Mouse (Mus musculus) hindbrain, embryonic 16.5 days (tissue): Measurements from ENCODE around the gene Col28a1. TPM values are rescaled to one million over a fixed set of nuclear protein-coding genes. Genes with fewer than 3 reads are reported as not detected.

ENCODE experiments used
- ATAC-seq: fragments of 200-750 bp; cut with Nextera tagmentation; 2 replicates; pipeline ENCODE4 v1.8.0; 2017; ENCODE audit warnings: moderate TSS enrichment, moderate library complexity
- H3K27ac ChIP-seq: fragments of 300-500 bp; sonication (generic); 2 replicates; pipeline ENCODE4 v1.5.1; 2014; ENCODE audit warnings: low read depth, mild to moderate bottlenecking, control low read depth, low read length, moderate library complexity
- H3K27me3 ChIP-seq: fragments of 300-500 bp; sonication (generic); replicated peaks from 2 replicates; pipeline ENCODE4 v1.6.1; 2014; ENCODE audit warnings: low read length; ENCODE audit not compliant: control insufficient read depth, insufficient read depth
- H3K36me3 ChIP-seq: fragments of 300-500 bp; sonication (generic); 2 replicates; pipeline ENCODE4 v1.6.1; 2014; ENCODE audit warnings: mild to moderate bottlenecking, low read length, moderate library complexity, mixed read lengths; ENCODE audit not compliant: control insufficient read depth, insufficient read depth
- H3K4me1 ChIP-seq: fragments of 300-500 bp; sonication (generic); 2 replicates; pipeline ENCODE4 v1.6.1; 2014; ENCODE audit warnings: low read depth, low read length; ENCODE audit not compliant: control insufficient read depth, insufficient read depth
- H3K4me2 ChIP-seq: fragments of 300-500 bp; sonication (generic); 2 replicates; pipeline ENCODE4 v1.6.1; 2014; ENCODE audit warnings: mild to moderate bottlenecking, low read length, control low read depth, moderate library complexity
- H3K4me3 ChIP-seq: fragments of 300-500 bp; sonication (generic); 2 replicates; pipeline ENCODE4 v1.5.1; 2014; ENCODE audit warnings: mild to moderate bottlenecking, low read length, control low read depth, moderate library complexity
- H3K9ac ChIP-seq: fragments of 300-500 bp; sonication (generic); 2 replicates; pipeline ENCODE4 v1.6.1; 2014; ENCODE audit warnings: low read depth, mild to moderate bottlenecking, control low read depth, low read length, moderate library complexity
- H3K9me3 ChIP-seq: fragments of 300-500 bp; sonication (generic); 2 replicates; pipeline ENCODE4 v1.6.1; 2014; ENCODE audit warnings: mild to moderate bottlenecking, low read length, moderate library complexity; ENCODE audit not compliant: control insufficient read depth
- WGBS: fragments of 180-500 bp; shearing (Covaris S2); extraction: QIAGEN DNeasy Blood & Tissue Kit; methylation state at CpG from one replicate; pipeline ENCODE4 v1.1.7; 2014; 5-methylcytosine and 5-hydroxymethylcytosine counted together
- polyA plus RNA-seq: library from polyadenylated mRNA; unstranded; fragments of >200 nt; fragmentation: Nextera tagmentation; extraction: Ambion mirVana; gene quantifications from 2 replicates; pipeline ENCODE4 v1.2.1, GENCODE M21; 2015

Gene Col28a1
- polyA plus RNA-seq, 1 experiment from 2014 or later, result 1.5 TPM

GRCm38 (mm10) chr6:8094160-8094953 lies 98.1 kb downstream of the Col28a1 start:
- H3K4me3 ChIP-seq, result no peak overlapping the region
- no peak for ATAC-seq

DNA sequence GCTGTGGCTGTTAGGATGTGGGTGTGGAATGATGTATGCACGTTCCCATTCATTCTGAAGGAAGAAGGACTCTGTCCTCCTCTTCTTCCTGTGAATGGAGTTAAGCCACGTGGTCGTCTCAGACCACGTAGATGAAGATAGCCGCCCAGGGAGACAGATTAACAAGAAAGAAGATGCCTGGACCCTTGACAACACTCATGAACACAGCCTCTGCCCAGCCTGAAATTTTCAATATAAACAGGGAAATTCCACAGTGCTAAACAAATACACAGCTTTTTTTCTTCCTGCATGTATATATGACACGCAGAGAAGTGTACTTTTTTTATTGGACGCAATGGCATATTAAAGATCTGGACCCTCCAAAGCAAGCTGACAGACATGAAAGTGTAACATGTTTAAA lies 98.9 kb downstream of the Col28a1 start:
- Histone ChIP-seq H3K4me2 (no peak overlapping the region), H3K27ac (no peak overlapping the region), H3K27me3 (no peaks in the 10 kb centered on the region), H3K36me3 (no peaks in the 10 kb centered on the region), H3K4me1 (peaks cover 4% of the 10 kb centered on the region), H3K9ac (no peak overlapping the region), H3K9me3 (no peaks in the 10 kb centered on the region), H3K4me3 (no peak overlapping the region)
- no peak for ATAC-seq
- 86% methylated on average over 7 of the region's 7 CpGs for WGBS

More at GRCm38 (mm10) chr6:8094160-8094953, 98.1 kb downstream of the Col28a1 start:
- H3K9ac ChIP-seq, result no peak overlapping the region
- 71% methylated on average over 8 of the region's 8 CpGs for WGBS
- H3K4me2 ChIP-seq, result no peak overlapping the region
- no peaks in the 10 kb centered on the region for H3K9me3 ChIP-seq
- no peaks in the 10 kb centered on the region for H3K27me3 ChIP-seq
- H3K27ac ChIP-seq, result no peak overlapping the region
- H3K4me1 ChIP-seq, result peaks cover 4% of the 10 kb centered on the region
- H3K36me3 ChIP-seq, result no peaks in the 10 kb centered on the region

GRCm38 (mm10) chr6:8086847-8087246 lies 105.6 kb downstream of the Col28a1 start:
- no peak for ATAC-seq
- no peak overlapping the region for H3K4me2 ChIP-seq
- H3K36me3 ChIP-seq, result no peaks in the 10 kb centered on the region
- H3K9ac ChIP-seq, result no peak overlapping the region
- no peak overlapping the region for H3K27ac ChIP-seq
- no peaks in the 10 kb centered on the region for H3K27me3 ChIP-seq
- H3K4me3 ChIP-seq, result no peak overlapping the region
- no peaks in the 10 kb centered on the region for H3K4me1 ChIP-seq
- no peaks in the 10 kb centered on the region for H3K9me3 ChIP-seq
- WGBS, result 55% methylated on average over 3 of the region's 3 CpGs

DNA sequence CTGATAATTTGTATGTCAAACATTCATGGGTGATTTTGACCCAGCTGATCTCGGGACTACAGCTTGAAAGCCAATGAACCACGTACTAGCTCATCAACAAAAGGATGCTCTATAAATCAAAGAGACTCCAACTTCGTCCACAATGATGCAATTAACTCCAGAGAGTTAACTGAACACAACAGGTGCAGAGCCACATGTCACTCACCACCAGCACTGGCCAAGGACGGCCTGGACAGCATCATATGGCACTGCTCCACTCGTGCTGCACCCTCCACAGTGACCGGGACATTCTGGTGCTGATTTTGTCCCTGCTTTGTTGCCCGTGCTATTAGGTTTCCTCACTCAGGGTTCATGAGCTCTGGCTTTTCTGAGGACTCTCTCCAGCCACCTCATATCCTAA lies 107.6 kb downstream of the Col28a1 start:
- Histone ChIP-seq H3K4me1 (no peaks in the 10 kb centered on the region), H3K4me3 (no peak overlapping the region), H3K27me3 (no peaks in the 10 kb centered on the region), H3K36me3 (no peaks in the 10 kb centered on the region), H3K4me2 (no peak overlapping the region), H3K9ac (no peak overlapping the region), H3K27ac (no peak overlapping the region), H3K9me3 (no peaks in the 10 kb centered on the region)
- 71% methylated on average over 7 of the region's 7 CpGs for WGBS
- no peak for ATAC-seq

DNA sequence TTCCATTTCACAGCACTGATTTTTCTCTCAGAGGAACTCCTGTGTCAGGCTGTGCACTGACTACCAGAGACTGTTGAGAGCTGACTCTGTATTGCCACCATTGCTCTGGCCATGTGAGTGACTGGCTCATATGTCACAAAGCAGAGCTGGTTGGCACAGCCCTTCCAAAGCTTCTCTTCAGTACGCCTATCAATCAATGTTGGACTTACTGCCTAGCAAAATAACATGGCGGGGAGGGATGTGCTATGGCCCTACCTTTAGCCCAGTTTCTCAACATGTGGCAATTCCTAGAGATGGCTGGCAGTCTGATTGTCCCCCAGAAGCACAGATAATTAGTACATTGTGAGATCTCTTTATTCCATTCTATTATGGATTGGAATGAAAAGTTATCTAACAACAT lies 109.2 kb downstream of the Col28a1 start:
- no peak overlapping the region for H3K4me2 ChIP-seq
- no peak overlapping the region for H3K27ac ChIP-seq
- H3K4me3 ChIP-seq, result no peak overlapping the region
- no peaks in the 10 kb centered on the region for H3K36me3 ChIP-seq
- no peak overlapping the region for H3K9ac ChIP-seq
- no peaks in the 10 kb centered on the region for H3K9me3 ChIP-seq
- H3K4me1 ChIP-seq, result no peaks in the 10 kb centered on the region
- no peak for ATAC-seq
- WGBS, result 94% methylated on average over 2 of the region's 2 CpGs
- H3K27me3 ChIP-seq, result no peaks in the 10 kb centered on the region

GRCm38 (mm10) chr6:8077572-8078146 lies 114.8 kb downstream of the Col28a1 start:
- no peaks in the 10 kb centered on the region for H3K9me3 ChIP-seq
- no peak overlapping the region for H3K4me2 ChIP-seq
- H3K27ac ChIP-seq, result no peak overlapping the region
- WGBS, result 67% methylated on average over 5 of the region's 5 CpGs
- H3K4me1 ChIP-seq, result no peaks in the 10 kb centered on the region
- H3K4me3 ChIP-seq, result no peak overlapping the region
- ATAC-seq, result no peak
- H3K36me3 ChIP-seq, result no peaks in the 10 kb centered on the region
- H3K27me3 ChIP-seq, result no peaks in the 10 kb centered on the region
- H3K9ac ChIP-seq, result no peak overlapping the region

- Histone ChIP-seq H3K27ac (no peak overlapping the region), H3K9me3 (no peaks in the 10 kb centered on the region), H3K4me3 (no peak overlapping the region), H3K36me3 (no peaks in the 10 kb centered on the region), H3K27me3 (no peaks in the 10 kb centered on the region), H3K9ac (no peak overlapping the region), H3K4me2 (no peak overlapping the region), H3K4me1 (no peaks in the 10 kb centered on the region)
- ATAC-seq, result no peak
- 83% methylated on average over 2 of the region's 2 CpGs for WGBS
Measured at GRCm38 (mm10) chr6:8074914-8075313, 117.5 kb downstream of the Col28a1 start.

DNA sequence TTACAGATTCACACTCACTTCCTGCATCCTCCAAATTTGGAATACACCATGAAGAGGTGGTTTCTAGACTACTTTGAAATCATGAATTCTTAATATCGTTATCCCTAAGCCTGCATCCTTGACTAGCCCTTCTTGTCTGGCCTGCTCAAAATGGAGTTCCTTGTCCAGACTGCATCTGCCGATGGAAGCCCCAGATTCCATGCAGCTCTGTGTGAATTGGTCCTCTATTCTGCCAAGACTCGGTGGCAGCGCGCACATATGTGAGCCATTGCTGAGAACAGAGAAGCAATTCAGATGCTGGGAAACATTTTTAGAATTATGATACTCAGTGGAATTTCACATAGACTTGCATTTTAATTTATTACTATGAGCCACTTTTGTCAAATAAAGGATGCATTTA lies 123.4 kb downstream of the Col28a1 start:
- Histone ChIP-seq H3K27ac (no peak overlapping the region), H3K4me3 (no peak overlapping the region), H3K9me3 (no peaks in the 10 kb centered on the region), H3K4me2 (no peak overlapping the region), H3K9ac (no peak overlapping the region), H3K27me3 (no peaks in the 10 kb centered on the region), H3K36me3 (no peaks in the 10 kb centered on the region), H3K4me1 (no peaks in the 10 kb centered on the region)
- no peak for ATAC-seq
- 86% methylated on average over 5 of the region's 5 CpGs for WGBS

DNA sequence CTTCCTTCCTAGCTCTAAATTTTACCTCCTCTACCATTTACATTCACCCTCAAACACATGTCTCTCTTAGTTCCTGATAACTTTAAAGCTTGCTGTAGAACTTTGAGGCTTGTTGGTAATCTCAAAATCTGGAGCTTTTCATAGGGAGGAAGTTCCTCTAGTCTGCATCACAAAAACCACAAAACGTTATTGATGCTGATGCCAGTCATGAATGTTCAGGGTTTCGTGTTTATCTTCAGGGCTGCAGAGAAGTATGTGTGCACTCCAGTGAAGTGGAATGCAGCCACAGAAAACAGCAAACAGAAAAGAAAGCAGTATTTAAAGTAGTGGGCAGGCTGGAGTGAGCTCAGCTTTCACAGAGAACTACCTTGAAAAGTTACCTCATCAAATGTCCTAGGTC lies 124.0 kb downstream of the Col28a1 start:
- no peak overlapping the region for H3K4me2 ChIP-seq
- no peaks in the 10 kb centered on the region for H3K27me3 ChIP-seq
- H3K27ac ChIP-seq, result no peak overlapping the region
- ATAC-seq, result no peak
- no peak overlapping the region for H3K4me3 ChIP-seq
- H3K4me1 ChIP-seq, result no peaks in the 10 kb centered on the region
- no peaks in the 10 kb centered on the region for H3K9me3 ChIP-seq
- H3K36me3 ChIP-seq, result no peaks in the 10 kb centered on the region
- 83% methylated on average over 2 of the region's 2 CpGs for WGBS
- H3K9ac ChIP-seq, result no peak overlapping the region
